Mouse (Mus musculus) kidney, embryonic 16.5 days (tissue): ENCODE measurements around the gene Myadml2. TPM values are rescaled to one million over a fixed set of nuclear protein-coding genes. Genes with fewer than 3 reads are reported as not detected.

ENCODE experiments used
- ATAC-seq: fragments of 200-750 bp; cut with Nextera tagmentation; 2 replicates; pipeline ENCODE4 v1.8.0; 2017; ENCODE audit warnings: moderate TSS enrichment; ENCODE audit not compliant: low FRiP score, low TSS enrichment
- H3K27ac ChIP-seq: fragments of 300-500 bp; sonication (generic); 2 replicates; pipeline ENCODE4 v1.5.1; 2014; ENCODE audit warnings: low read length
- H3K27me3 ChIP-seq: fragments of 300-500 bp; sonication (generic); 2 replicates; pipeline ENCODE4 v1.6.1; 2014; ENCODE audit warnings: low read length, control low read depth, mixed read lengths; ENCODE audit not compliant: insufficient read depth
- H3K36me3 ChIP-seq: fragments of 300-500 bp; sonication (generic); 2 replicates; pipeline ENCODE4 v1.6.1; 2014; ENCODE audit warnings: low read length, control low read depth, mixed read lengths; ENCODE audit not compliant: insufficient read depth
- H3K4me1 ChIP-seq: fragments of 300-500 bp; sonication (generic); 2 replicates; pipeline ENCODE4 v1.6.1; 2014; ENCODE audit warnings: low read length, control low read depth, mixed read lengths; ENCODE audit not compliant: insufficient read depth
- H3K4me2 ChIP-seq: fragments of 300-500 bp; sonication (generic); replicated peaks from 2 replicates; pipeline ENCODE4 v1.6.1; 2014; ENCODE audit warnings: low read depth, low read length
- H3K4me3 ChIP-seq: fragments of 300-500 bp; sonication (generic); 2 replicates; pipeline ENCODE4 v1.5.1; 2014; ENCODE audit warnings: mild to moderate bottlenecking, low read length
- H3K9ac ChIP-seq: fragments of 300-500 bp; sonication (generic); replicated peaks from 2 replicates; pipeline ENCODE4 v1.6.1; 2014; ENCODE audit warnings: low read length
- H3K9me3 ChIP-seq: fragments of 300-500 bp; sonication (generic); 2 replicates; pipeline ENCODE4 v1.6.1; 2016; ENCODE audit warnings: low read length, control low read depth
- WGBS: fragments of 180-500 bp; shearing (Covaris S2); extraction: QIAGEN DNeasy Blood & Tissue Kit; methylation state at CpG from one replicate; pipeline ENCODE4 v1.1.7; 2014; 5-methylcytosine and 5-hydroxymethylcytosine counted together
- polyA plus RNA-seq: library from polyadenylated mRNA; unstranded; fragments of >200 nt; fragmentation: Nextera tagmentation; extraction: Ambion mirVana; gene quantifications from 2 replicates; pipeline ENCODE4 v1.2.1, GENCODE M21; 2015

Myadml2 gene
- 0.51 and 0.73 TPM in 2 replicates for polyA plus RNA-seq

DNA sequence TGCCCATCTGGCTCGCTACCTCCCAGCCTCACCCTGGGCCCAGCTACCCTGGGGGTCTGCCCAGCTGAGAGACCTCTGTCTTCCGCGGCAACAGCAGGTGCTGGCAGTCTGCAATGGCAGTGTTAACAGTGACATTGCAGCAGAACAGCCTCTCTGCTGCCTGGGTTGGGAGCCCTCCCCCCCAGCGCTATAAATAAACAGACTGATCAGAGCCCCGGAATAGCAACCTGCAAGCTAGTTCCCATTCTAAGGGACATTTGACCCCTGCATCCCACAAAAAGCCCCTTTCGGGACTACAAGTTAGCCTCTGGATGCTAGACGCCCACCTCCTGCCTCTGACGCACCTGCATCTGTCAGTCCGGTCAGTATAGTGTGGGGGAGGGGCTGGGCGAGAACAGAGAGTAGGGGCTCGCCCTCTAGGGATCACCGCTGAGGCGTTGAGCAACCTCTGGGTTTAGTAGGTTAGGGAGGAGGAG is at the start of gene Myadml2:
Myadml2 (minus strand) TSS at position 158 of the 476 bp plus-strand sequence.
- no peak within 1 kb of the TSS for H3K27ac ChIP-seq
- peak within 1 kb of the TSS; percentile 54 for H3K4me2 ChIP-seq
- H3K9me3 ChIP-seq, result no peaks in the 10 kb centered on the region
- H3K4me1 ChIP-seq, result peaks cover 13% of the 10 kb centered on the region
- 4% methylated on average over 13 of the region's 13 CpGs for WGBS
- H3K27me3 ChIP-seq, result no peaks in the 10 kb centered on the region
- H3K4me3 ChIP-seq, result peak within 1 kb of the TSS; percentile 32
- peak within 1 kb of the TSS; percentile 43 for H3K9ac ChIP-seq
- ATAC-seq, result no peak
- H3K36me3 ChIP-seq, result no peaks in the 10 kb centered on the region

DNA sequence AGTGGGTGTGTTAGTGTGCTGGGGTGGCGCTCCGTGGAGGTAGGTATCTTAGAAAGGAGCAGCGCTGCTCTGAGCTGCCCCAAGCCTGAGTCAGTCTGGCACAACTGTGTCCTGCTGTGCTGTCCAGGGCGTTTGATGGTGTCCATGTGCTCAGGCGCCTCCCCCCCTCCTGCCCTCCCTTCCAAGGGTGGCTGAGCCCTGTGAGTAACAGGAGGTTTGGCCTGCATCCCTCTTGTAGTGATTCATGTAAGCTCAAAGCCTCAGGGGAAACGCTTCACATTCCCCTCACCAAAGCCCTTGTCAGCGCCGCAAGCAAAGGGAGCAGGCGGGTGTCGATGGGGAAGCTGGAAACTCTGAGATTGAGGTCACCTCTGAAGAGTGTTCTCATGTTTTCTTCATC is 49.8 kb upstream of the Myadml2 start:
- H3K4me2 ChIP-seq, result no peak overlapping the region
- peaks cover 23% of the 10 kb centered on the region for H3K36me3 ChIP-seq
- WGBS, result 29% methylated on average over 10 of the region's 10 CpGs
- no peaks in the 10 kb centered on the region for H3K27me3 ChIP-seq
- peak overlapping the region; percentile 7 for H3K9ac ChIP-seq
- no peak overlapping the region for H3K4me3 ChIP-seq
- peaks cover 33% of the 10 kb centered on the region for H3K4me1 ChIP-seq
- peak; percentile 35 for ATAC-seq
- no peaks in the 10 kb centered on the region for H3K9me3 ChIP-seq
- peak overlapping the region; percentile 48 for H3K27ac ChIP-seq

DNA sequence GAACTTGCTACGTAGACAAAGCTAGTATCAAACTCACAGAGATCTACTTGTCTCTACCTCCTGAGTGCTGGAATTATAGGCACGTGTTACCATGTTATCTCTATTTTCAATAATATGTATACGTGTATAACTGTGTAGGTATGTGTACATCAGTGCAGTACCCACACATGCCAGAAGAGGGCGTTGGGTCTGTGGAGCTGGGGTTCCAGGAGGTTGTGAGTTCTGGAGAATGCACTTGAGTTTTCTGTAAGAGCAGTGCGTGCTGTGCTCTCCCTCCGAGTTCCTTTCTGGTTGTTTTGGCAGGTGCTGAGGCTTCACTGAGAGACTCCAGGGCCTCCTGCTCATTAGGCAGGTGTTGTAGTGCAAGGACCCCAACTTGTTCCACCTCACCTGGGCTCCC is 48.6 kb upstream of the Myadml2 start:
- H3K27ac ChIP-seq, result no peak overlapping the region
- H3K4me1 ChIP-seq, result peaks cover 33% of the 10 kb centered on the region
- H3K36me3 ChIP-seq, result peaks cover 21% of the 10 kb centered on the region
- H3K4me2 ChIP-seq, result no peak overlapping the region
- no peaks in the 10 kb centered on the region for H3K27me3 ChIP-seq
- H3K4me3 ChIP-seq, result no peak overlapping the region
- 90% methylated on average over 6 of the region's 6 CpGs for WGBS
- ATAC-seq, result no peak
- H3K9ac ChIP-seq, result no peak overlapping the region
- no peaks in the 10 kb centered on the region for H3K9me3 ChIP-seq

DNA sequence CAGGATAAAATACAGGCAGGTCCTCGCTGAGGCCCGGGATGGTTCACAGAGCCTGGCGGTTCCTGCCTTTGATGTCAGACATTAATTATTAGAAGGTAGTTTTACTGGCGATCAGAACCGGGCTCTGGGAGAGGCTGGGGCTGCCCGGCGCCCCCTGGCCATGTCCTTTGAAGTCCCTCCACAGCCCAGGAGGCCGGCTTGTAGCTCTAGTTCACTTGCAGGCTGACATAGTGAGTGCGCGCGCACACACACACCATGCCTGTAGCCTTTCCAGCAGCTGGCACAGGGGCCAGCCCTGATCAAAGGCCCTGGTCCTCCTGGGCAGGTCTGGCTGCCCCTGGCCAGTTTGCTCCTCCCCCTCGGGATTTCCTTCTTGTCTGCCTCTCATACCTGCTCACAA is 47.7 kb upstream of the Myadml2 start:
- H3K4me2 ChIP-seq, result 0 out of 2 replicates have a peak overlapping the region, but pooled peaks have one; percentile 4
- H3K4me3 ChIP-seq, result no peak overlapping the region
- ATAC-seq, result peak; percentile 85
- no peaks in the 10 kb centered on the region for H3K9me3 ChIP-seq
- 16% methylated on average over 12 of the region's 12 CpGs for WGBS
- peaks cover 16% of the 10 kb centered on the region for H3K36me3 ChIP-seq
- H3K4me1 ChIP-seq, result peaks cover 33% of the 10 kb centered on the region
- H3K27ac ChIP-seq, result peak overlapping the region; percentile 65
- H3K9ac ChIP-seq, result no peak overlapping the region
- H3K27me3 ChIP-seq, result no peaks in the 10 kb centered on the region

DNA sequence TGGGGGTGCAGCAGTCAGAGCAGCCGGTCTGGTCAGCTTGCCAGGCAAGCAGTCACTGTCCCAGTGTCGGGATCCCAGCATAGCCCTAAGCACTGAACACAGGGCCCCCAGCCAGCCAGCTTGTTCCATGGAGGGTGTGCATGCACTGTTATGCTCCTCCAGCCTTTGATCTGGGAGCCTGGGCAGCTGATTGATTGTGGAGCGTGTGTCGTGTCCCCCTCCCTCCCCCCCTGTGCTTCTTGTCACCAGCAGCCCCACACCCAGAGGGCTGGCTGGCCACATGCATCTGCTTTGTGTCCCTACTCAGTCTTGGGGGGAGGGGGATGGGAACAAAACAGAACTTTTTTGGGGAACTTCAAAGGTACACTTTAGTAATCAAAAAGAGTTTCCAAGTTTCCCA is 47.2 kb upstream of the Myadml2 start:
- Histone ChIP-seq H3K36me3 (peaks cover 18% of the 10 kb centered on the region), H3K4me3 (no peak overlapping the region), H3K27ac (peak overlapping the region; percentile 65), H3K9me3 (no peaks in the 10 kb centered on the region), H3K27me3 (no peaks in the 10 kb centered on the region), H3K9ac (peak overlapping the region; percentile 25), H3K4me1 (peaks cover 33% of the 10 kb centered on the region), H3K4me2 (0 out of 2 replicates have a peak overlapping the region, but pooled peaks have one; percentile 4)
- ATAC-seq, result peak; percentile 57
- 10% methylated on average over 4 of the region's 4 CpGs for WGBS

DNA sequence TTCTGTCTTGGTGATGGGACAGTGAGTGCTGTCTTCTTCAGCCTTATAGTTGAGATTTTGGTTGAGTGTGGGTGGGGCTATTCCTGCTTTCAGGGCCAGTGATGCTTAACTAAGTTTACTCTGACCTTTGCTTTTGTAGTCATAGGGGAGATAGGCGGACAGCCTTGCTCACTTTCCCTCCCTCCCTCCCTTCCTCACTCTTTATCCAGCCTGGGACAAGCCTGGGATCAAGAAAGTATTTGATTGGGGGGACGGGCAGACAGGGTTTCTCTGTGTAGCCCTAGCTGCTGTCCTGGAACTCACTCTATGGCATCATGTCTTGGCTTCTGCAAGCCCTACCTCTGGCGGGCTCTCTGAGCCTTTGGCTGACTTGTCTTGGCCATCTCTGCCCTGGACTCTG is 45.5 kb upstream of the Myadml2 start:
- 74% methylated on average over 3 of the region's 3 CpGs for WGBS
- Histone ChIP-seq H3K4me3 (no peak overlapping the region), H3K27me3 (no peaks in the 10 kb centered on the region), H3K36me3 (peaks cover 28% of the 10 kb centered on the region), H3K4me1 (peaks cover 32% of the 10 kb centered on the region), H3K9me3 (no peaks in the 10 kb centered on the region), H3K27ac (no peak overlapping the region), H3K4me2 (no peak overlapping the region), H3K9ac (no peak overlapping the region)
- no peak for ATAC-seq

DNA sequence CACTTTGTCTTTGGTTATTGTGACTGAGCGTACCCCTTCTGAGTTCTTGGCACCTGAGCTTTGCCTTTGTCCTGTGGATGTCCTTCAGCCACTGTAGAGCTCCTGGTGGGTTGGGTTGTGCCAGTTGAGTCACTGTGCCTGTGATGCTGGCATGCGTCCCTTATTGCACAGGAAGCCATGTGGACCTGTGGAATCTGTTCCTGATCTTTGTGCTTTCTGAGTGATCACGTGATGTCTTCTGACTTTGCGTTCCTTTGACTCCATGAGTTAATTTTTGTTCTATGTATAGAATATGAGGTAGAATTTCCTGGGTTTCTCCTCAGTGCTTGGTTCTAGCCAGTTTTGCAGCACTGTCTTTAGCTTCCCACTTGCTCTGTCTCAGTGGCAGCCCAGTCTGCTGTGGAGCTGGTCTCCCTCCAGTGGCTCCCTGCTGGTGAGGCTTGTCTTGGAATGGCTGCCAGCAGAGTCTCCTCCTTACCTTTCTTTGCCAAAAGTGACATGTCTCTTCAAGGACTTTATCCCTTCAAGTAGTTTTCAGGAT is 44.6 kb upstream of the Myadml2 start:
- Histone ChIP-seq H3K27me3 (no peaks in the 10 kb centered on the region), H3K36me3 (peaks cover 29% of the 10 kb centered on the region), H3K9me3 (no peaks in the 10 kb centered on the region), H3K27ac (no peak overlapping the region), H3K4me2 (no peak overlapping the region), H3K4me3 (no peak overlapping the region), H3K9ac (no peak overlapping the region), H3K4me1 (peaks cover 23% of the 10 kb centered on the region)
- ATAC-seq, result no peak
- whole genome bisulfite sequencing, result 88% methylated on average over 4 of the region's 4 CpGs

DNA sequence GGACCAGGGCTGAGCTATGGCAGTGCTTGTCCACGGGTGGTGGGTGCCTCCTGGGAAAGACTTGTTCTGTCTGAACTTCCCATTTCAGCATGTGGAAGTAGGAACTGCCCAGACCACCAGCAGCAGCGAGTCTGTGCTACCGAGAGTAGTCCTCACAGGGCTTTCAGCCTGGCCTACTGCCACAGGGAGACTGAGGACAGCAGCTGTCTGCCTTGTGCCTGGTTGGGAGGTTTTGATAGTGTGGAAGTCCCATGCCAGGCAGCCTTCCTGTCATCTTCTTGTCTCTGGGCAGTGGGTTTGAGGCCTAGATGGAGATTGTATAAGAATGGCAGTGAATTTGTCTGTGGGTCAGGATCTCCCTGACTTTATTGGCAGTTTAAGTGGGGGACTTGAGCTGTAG is 41.4 kb upstream of the Myadml2 start:
- H3K4me2 ChIP-seq, result no peak overlapping the region
- ATAC-seq, result no peak
- H3K9me3 ChIP-seq, result no peaks in the 10 kb centered on the region
- H3K9ac ChIP-seq, result no peak overlapping the region
- H3K27me3 ChIP-seq, result no peaks in the 10 kb centered on the region
- H3K36me3 ChIP-seq, result peaks cover 36% of the 10 kb centered on the region
- H3K4me1 ChIP-seq, result 0 out of 2 replicates have a peak, but pooled peaks cover 5% of the 10 kb centered on the region
- WGBS, result 85% methylated on average over 3 of the region's 3 CpGs
- no peak overlapping the region for H3K4me3 ChIP-seq
- no peak overlapping the region for H3K27ac ChIP-seq

DNA sequence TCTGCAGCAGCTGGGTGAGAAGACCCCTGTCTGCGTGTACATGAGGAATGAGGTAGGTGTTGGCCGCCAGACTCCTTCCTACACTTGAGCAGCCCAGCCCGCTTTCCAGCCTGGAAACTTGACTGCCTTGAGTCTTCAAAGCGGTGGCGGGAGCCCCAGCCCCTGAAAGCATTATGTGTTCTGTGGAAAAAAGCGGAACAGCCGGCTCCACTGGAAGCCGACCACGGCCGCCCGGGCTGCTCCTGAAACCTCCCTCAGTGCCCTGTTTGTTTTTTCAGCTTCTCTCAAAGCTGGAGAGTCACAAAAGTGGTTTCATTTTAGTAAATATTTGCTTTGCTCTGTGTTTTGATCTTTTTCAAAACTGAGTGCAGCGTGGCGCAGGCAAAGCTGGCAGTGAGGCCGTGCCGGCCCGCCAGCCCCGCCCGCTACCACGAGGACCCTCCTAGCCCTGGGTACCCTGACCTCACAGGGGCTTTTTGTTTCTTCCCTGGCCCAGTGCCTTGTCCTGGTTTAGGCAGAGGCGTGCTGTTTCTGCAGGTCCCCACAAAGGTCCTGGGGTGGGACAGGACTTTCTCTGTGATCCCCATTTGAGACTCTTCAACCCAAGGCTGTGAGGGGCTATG is 38.8 kb upstream of the Myadml2 start:
- H3K4me2 ChIP-seq, result no peak overlapping the region
- 0 out of 2 replicates have a peak, but pooled peaks cover 5% of the 10 kb centered on the region for H3K4me1 ChIP-seq
- H3K36me3 ChIP-seq, result peaks cover 36% of the 10 kb centered on the region
- H3K27ac ChIP-seq, result no peak overlapping the region; the same call in 1 of the 2 replicates
- H3K4me3 ChIP-seq, result no peak overlapping the region
- no peak overlapping the region for H3K9ac ChIP-seq
- ATAC-seq, result no peak
- H3K27me3 ChIP-seq, result no peaks in the 10 kb centered on the region
- no peaks in the 10 kb centered on the region for H3K9me3 ChIP-seq
- 77% methylated on average over 20 of the region's 20 CpGs for WGBS

DNA sequence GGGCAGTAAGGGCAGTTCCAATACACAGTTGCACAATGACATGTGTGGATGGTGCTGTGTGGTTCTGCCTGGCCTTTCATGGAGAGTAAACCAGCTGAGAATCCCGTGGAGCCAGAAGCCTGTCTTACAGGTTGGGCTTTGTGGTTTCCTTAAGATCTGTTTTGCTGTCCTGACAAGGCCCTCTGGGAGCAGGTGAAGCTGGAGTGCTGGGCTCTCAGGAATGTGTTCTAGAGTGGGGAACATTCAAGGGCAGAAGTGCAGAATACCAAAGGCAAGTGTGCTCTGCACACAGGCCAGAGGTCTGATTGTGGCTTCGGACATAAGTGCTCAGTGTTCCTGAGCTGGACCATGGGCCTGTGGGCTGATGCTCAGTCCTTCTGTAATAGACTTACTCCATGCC is 36.7 kb upstream of the Myadml2 start:
- WGBS, result 96% methylated on average over 2 of the region's 2 CpGs
- ATAC-seq, result no peak
- Histone ChIP-seq H3K27ac (no peak overlapping the region), H3K4me2 (no peak overlapping the region), H3K9ac (no peak overlapping the region), H3K36me3 (peaks cover 44% of the 10 kb centered on the region), H3K27me3 (no peaks in the 10 kb centered on the region), H3K9me3 (no peaks in the 10 kb centered on the region), H3K4me3 (no peak overlapping the region), H3K4me1 (0 out of 2 replicates have a peak, but pooled peaks cover 5% of the 10 kb centered on the region)
